Mouse (Mus musculus): ENCODE data around the gene 1110017D15Rik. TPM values are rescaled to one million over a fixed set of nuclear protein-coding genes. Genes with fewer than 3 reads are reported as not detected.

Gene 1110017D15Rik
- total RNA-seq, 1 experiment: not detected

GRCm38 (mm10) chr4:41492951-41493350 is 24.2 kb downstream of the 1110017D15Rik start:
- in situ Hi-C loops (cut with MboI; ENCODE audit: low sequenced_read_pairs in 2 of 2, unreplicated experiment in 2 of 2): no loop called here
- no peak for TF ChIP-seq MAFK (IDR thresholded peaks at IDR 0.05; ENCODE audit: insufficient read depth, low read depth, low read length)
- no peak for TF ChIP-seq HCFC1 (IDR thresholded peaks at IDR 0.05; ENCODE audit: borderline replicate concordance, insufficient read depth, low read length)
- no peak for TF ChIP-seq CHD2 (IDR thresholded peaks at IDR 0.05; ENCODE audit: low read depth, low read length)
- no peak for TF ChIP-seq ZNF384 (IDR thresholded peaks at IDR 0.05; ENCODE audit: low read depth, low read length)
- no peak for TF ChIP-seq ZC3H11A (IDR thresholded peaks at IDR 0.05; ENCODE audit: borderline replicate concordance, low read depth, low read length)
- Histone ChIP-seq H3K4me1 (ENCODE audit: control insufficient read depth in 2 of 2, insufficient read depth in 2 of 2, low read length in 2 of 2, poor library complexity in 1 of 2) (peaks cover 0 to 5% of the 10 kb centered on the region in 2 experiments; a peak in 1 of 4 replicates), H3K9ac (ENCODE audit: insufficient read depth, low read depth, low read length, poor library complexity, severe bottlenecking) (no peak overlapping the region), H3K4me3 (ENCODE audit: insufficient read depth in 1 of 2, low read depth in 1 of 2, low read length in 2 of 2, poor library complexity in 1 of 2, severe bottlenecking in 1 of 2) (no peak overlapping the region), H3K9me3 (ENCODE audit: control insufficient read depth, insufficient read depth, low read depth, low read length) (no peaks in the 10 kb centered on the region), H3K36me3 (ENCODE audit: control insufficient read depth, insufficient read depth, low read length, poor library complexity, severe bottlenecking) (no peaks in the 10 kb centered on the region), H3K27ac (ENCODE audit: insufficient read depth, low read depth, low read length, poor library complexity, severe bottlenecking) (no peak overlapping the region)
- no peak for DNase-seq (ENCODE audit: low read depth, low spot score)

GRCm38 (mm10) chr4:41481601-41482017 is 35.5 kb downstream of the 1110017D15Rik start:
- in situ Hi-C loops (cut with MboI; ENCODE audit: low sequenced_read_pairs in 2 of 2, unreplicated experiment in 2 of 2): no loop called here
- peaks cover 3% of the 10 kb centered on the region; the same call in 1 of the 2 replicates for H3K36me3 ChIP-seq (ENCODE audit: control insufficient read depth, insufficient read depth, low read length, poor library complexity, severe bottlenecking)
- no peak overlapping the region for H3K27ac ChIP-seq (ENCODE audit: insufficient read depth, low read depth, low read length, poor library complexity, severe bottlenecking)
- H3K9ac ChIP-seq (ENCODE audit: insufficient read depth, low read depth, low read length, poor library complexity, severe bottlenecking): no peak overlapping the region
- TF ChIP-seq HCFC1 (IDR thresholded peaks at IDR 0.05; ENCODE audit: borderline replicate concordance, insufficient read depth, low read length) (no peak), CHD2 (IDR thresholded peaks at IDR 0.05; ENCODE audit: low read depth, low read length) (no peak), ZC3H11A (IDR thresholded peaks at IDR 0.05; ENCODE audit: borderline replicate concordance, low read depth, low read length) (no peak), MAFK (IDR thresholded peaks at IDR 0.05; ENCODE audit: insufficient read depth, low read depth, low read length) (no peak), ZNF384 (IDR thresholded peaks at IDR 0.05; ENCODE audit: low read depth, low read length) (no peak)
- no peak for DNase-seq (ENCODE audit: low read depth, low spot score)
- no peaks in the 10 kb centered on the region for H3K9me3 ChIP-seq (ENCODE audit: control insufficient read depth, insufficient read depth, low read depth, low read length)
- no peak overlapping the region for H3K4me3 ChIP-seq (ENCODE audit: insufficient read depth in 1 of 2, low read depth in 1 of 2, low read length in 2 of 2, poor library complexity in 1 of 2, severe bottlenecking in 1 of 2)
- no peaks in the 10 kb centered on the region for H3K4me1 ChIP-seq (ENCODE audit: control insufficient read depth in 2 of 2, insufficient read depth in 2 of 2, low read length in 2 of 2, poor library complexity in 1 of 2)

- H3K36me3 ChIP-seq (ENCODE audit: control insufficient read depth, insufficient read depth, low read length, poor library complexity, severe bottlenecking): peaks cover 3% of the 10 kb centered on the region; the same call in 1 of the 2 replicates
- no peak for TF ChIP-seq ZC3H11A (IDR thresholded peaks at IDR 0.05; ENCODE audit: borderline replicate concordance, low read depth, low read length)
- TF ChIP-seq CHD2 (IDR thresholded peaks at IDR 0.05; ENCODE audit: low read depth, low read length): no peak
- no peak for TF ChIP-seq HCFC1 (IDR thresholded peaks at IDR 0.05; ENCODE audit: borderline replicate concordance, insufficient read depth, low read length)
- TF ChIP-seq MAFK (IDR thresholded peaks at IDR 0.05; ENCODE audit: insufficient read depth, low read depth, low read length): no peak
- TF ChIP-seq ZNF384 (IDR thresholded peaks at IDR 0.05; ENCODE audit: low read depth, low read length): no peak
- in situ Hi-C loops (cut with MboI; ENCODE audit: low sequenced_read_pairs in 2 of 2, unreplicated experiment in 2 of 2): no loop called here
- no peaks in the 10 kb centered on the region for H3K9me3 ChIP-seq (ENCODE audit: control insufficient read depth, insufficient read depth, low read depth, low read length)
- no peaks in the 10 kb centered on the region for H3K4me1 ChIP-seq (ENCODE audit: control insufficient read depth in 2 of 2, insufficient read depth in 2 of 2, low read length in 2 of 2, poor library complexity in 1 of 2)
- no peak overlapping the region for H3K27ac ChIP-seq (ENCODE audit: insufficient read depth, low read depth, low read length, poor library complexity, severe bottlenecking)
- no peak overlapping the region for H3K9ac ChIP-seq (ENCODE audit: insufficient read depth, low read depth, low read length, poor library complexity, severe bottlenecking)
- DNase-seq (ENCODE audit: low read depth, low spot score): no peak
- no peak overlapping the region for H3K4me3 ChIP-seq (ENCODE audit: insufficient read depth in 1 of 2, low read depth in 1 of 2, low read length in 2 of 2, poor library complexity in 1 of 2, severe bottlenecking in 1 of 2)
These were observed 36.9 kb downstream of the 1110017D15Rik start for GRCm38 (mm10) chr4:41480254-41480653.

GRCm38 (mm10) chr4:41479456-41479804 is 37.7 kb downstream of the 1110017D15Rik start:
- DNase-seq (ENCODE audit: low read depth, low spot score): no peak
- Histone ChIP-seq H3K27ac (ENCODE audit: insufficient read depth, low read depth, low read length, poor library complexity, severe bottlenecking) (no peak overlapping the region), H3K36me3 (ENCODE audit: control insufficient read depth, insufficient read depth, low read length, poor library complexity, severe bottlenecking) (peaks cover 3% of the 10 kb centered on the region; the same call in 1 of the 2 replicates), H3K4me1 (ENCODE audit: control insufficient read depth in 2 of 2, insufficient read depth in 2 of 2, low read length in 2 of 2, poor library complexity in 1 of 2) (no peaks in the 10 kb centered on the region), H3K4me3 (ENCODE audit: insufficient read depth in 1 of 2, low read depth in 1 of 2, low read length in 2 of 2, poor library complexity in 1 of 2, severe bottlenecking in 1 of 2) (no peak overlapping the region), H3K9ac (ENCODE audit: insufficient read depth, low read depth, low read length, poor library complexity, severe bottlenecking) (no peak overlapping the region), H3K9me3 (ENCODE audit: control insufficient read depth, insufficient read depth, low read depth, low read length) (no peaks in the 10 kb centered on the region)
- TF ChIP-seq ZNF384 (IDR thresholded peaks at IDR 0.05; ENCODE audit: low read depth, low read length): no peak
- no peak for TF ChIP-seq ZC3H11A (IDR thresholded peaks at IDR 0.05; ENCODE audit: borderline replicate concordance, low read depth, low read length)
- no peak for TF ChIP-seq CHD2 (IDR thresholded peaks at IDR 0.05; ENCODE audit: low read depth, low read length)
- TF ChIP-seq MAFK (IDR thresholded peaks at IDR 0.05; ENCODE audit: insufficient read depth, low read depth, low read length): no peak
- no peak for TF ChIP-seq HCFC1 (IDR thresholded peaks at IDR 0.05; ENCODE audit: borderline replicate concordance, insufficient read depth, low read length)
- in situ Hi-C loops (cut with MboI; ENCODE audit: low sequenced_read_pairs in 2 of 2, unreplicated experiment in 2 of 2): no loop called here
